Mouse (Mus musculus): ENCODE results near the gene Gjc3. TPM values are rescaled to one million over a fixed set of nuclear protein-coding genes. Genes with fewer than 3 reads are reported as not detected.

Gene Gjc3
- polyA plus RNA-seq, 1 experiment = not detected

DNA sequence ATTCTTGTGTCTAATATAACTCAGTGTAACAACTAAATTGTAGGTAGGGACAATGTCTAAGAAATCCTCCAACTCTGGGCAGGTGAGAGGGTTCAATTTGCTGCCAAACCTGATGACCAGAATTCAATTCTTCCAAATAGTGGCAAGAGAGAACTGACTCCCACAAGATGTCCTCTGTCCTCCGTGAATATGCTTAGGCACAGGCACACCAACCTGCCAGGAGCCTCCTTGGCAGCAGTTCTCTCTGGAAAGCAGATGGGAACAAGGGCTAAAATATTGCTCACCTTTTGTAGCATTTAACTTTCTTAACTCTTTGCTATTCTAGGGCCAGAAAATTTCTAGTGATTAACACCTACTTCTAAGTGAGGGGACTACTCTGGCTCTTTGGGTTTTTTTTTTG lies 14.4 kb upstream of the Gjc3 start:
- no peak overlapping the region for H3ac ChIP-seq (ENCODE audit: control insufficient read depth, insufficient read length, low read depth)
- TF ChIP-seq MYOD1 (IDR thresholded peaks at IDR 0.05; ENCODE audit: control insufficient read depth, insufficient read length, low read depth) (no peak), CTCF (IDR thresholded peaks at IDR 0.05; ENCODE audit: control insufficient read depth, insufficient read depth, insufficient read length) (no peak), MYOG (IDR thresholded peaks at IDR 0.05; ENCODE audit: control insufficient read depth, extremely low read depth, insufficient read length) (no peak), USF1 (IDR thresholded peaks at IDR 0.05; ENCODE audit: low read depth) (no peak), MAX (IDR thresholded peaks at IDR 0.05) (no peak), CEBPB (IDR thresholded peaks at IDR 0.05; ENCODE audit: low read depth) (no peak), FOSL1 (IDR thresholded peaks at IDR 0.05; ENCODE audit: insufficient read depth, low read length, poor library complexity, severe bottlenecking) (no peak)
- H3K27me3 ChIP-seq (ENCODE audit: control insufficient read depth, insufficient read depth, insufficient read length) = no peaks in the 10 kb centered on the region
- H3K79me2 ChIP-seq (ENCODE audit: control insufficient read depth, insufficient read depth) = no peaks in the 10 kb centered on the region
- H3K79me3 ChIP-seq (ENCODE audit: low read depth) = no peaks in the 10 kb centered on the region
- no peak overlapping the region for H3K4me3 ChIP-seq (ENCODE audit: insufficient read depth, poor library complexity, severe bottlenecking)
- H3K36me3 ChIP-seq (ENCODE audit: control insufficient read depth, insufficient read depth) = no peaks in the 10 kb centered on the region

DNA sequence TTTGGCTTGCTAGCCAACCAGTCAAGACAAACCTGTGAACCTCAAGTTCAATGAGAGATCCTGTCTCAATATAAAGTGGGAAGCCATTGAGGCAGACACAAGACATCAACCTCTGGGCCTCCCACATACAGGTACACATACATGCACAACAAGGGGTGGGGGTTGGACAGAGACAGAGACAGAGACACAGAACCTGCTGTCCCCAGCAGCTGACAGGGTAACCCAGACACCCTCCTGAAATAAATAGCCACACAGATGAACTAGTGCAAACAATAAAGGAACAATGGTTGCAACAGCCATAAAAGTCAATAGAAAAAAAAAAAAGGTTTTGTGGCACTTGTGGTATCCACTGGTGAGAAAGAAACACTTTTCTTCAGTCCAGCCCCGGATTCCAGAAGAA lies 12.5 kb upstream of the Gjc3 start:
- Histone ChIP-seq H3ac (ENCODE audit: control insufficient read depth, insufficient read length, low read depth) (no peak overlapping the region), H3K4me3 (ENCODE audit: insufficient read depth, poor library complexity, severe bottlenecking) (no peak overlapping the region), H3K79me2 (ENCODE audit: control insufficient read depth, insufficient read depth) (no peaks in the 10 kb centered on the region), H3K27me3 (ENCODE audit: control insufficient read depth, insufficient read depth, insufficient read length) (no peaks in the 10 kb centered on the region), H3K79me3 (ENCODE audit: low read depth) (no peaks in the 10 kb centered on the region), H3K36me3 (ENCODE audit: control insufficient read depth, insufficient read depth) (no peaks in the 10 kb centered on the region)
- TF ChIP-seq MAX (IDR thresholded peaks at IDR 0.05) (no peak), CTCF (IDR thresholded peaks at IDR 0.05; ENCODE audit: control insufficient read depth, insufficient read depth, insufficient read length) (no peak), MYOG (IDR thresholded peaks at IDR 0.05; ENCODE audit: control insufficient read depth, extremely low read depth, insufficient read length) (no peak), MYOD1 (IDR thresholded peaks at IDR 0.05; ENCODE audit: control insufficient read depth, insufficient read length, low read depth) (no peak), CEBPB (IDR thresholded peaks at IDR 0.05; ENCODE audit: low read depth) (no peak), USF1 (IDR thresholded peaks at IDR 0.05; ENCODE audit: low read depth) (no peak), FOSL1 (IDR thresholded peaks at IDR 0.05; ENCODE audit: insufficient read depth, low read length, poor library complexity, severe bottlenecking) (no peak)

DNA sequence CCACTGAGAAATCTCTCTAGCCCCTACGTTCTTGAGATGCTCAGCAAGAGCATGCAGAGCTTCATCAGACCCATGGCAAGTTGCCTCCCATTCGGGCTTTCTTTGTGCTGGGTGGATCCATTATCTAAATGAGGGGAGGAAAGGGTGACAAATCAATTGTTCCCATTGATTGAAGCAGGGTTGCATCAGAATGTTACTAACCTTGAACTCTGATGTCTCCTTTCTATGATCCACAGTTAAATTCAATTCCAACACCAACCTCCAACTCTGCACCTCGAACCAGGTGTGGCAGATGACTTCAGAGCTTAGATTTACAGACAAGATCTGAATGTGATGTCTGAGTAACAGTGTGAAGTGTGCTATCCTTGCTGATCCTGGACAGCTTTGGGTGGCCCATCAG lies 11.8 kb upstream of the Gjc3 start:
- Histone ChIP-seq H3K79me2 (ENCODE audit: control insufficient read depth, insufficient read depth) (no peaks in the 10 kb centered on the region), H3K27me3 (ENCODE audit: control insufficient read depth, insufficient read depth, insufficient read length) (no peaks in the 10 kb centered on the region), H3K36me3 (ENCODE audit: control insufficient read depth, insufficient read depth) (no peaks in the 10 kb centered on the region), H3K79me3 (ENCODE audit: low read depth) (no peaks in the 10 kb centered on the region), H3K4me3 (ENCODE audit: insufficient read depth, poor library complexity, severe bottlenecking) (no peak overlapping the region), H3ac (ENCODE audit: control insufficient read depth, insufficient read length, low read depth) (no peak overlapping the region)
- TF ChIP-seq USF1 (IDR thresholded peaks at IDR 0.05; ENCODE audit: low read depth) = no peak
- no peak for TF ChIP-seq MAX (IDR thresholded peaks at IDR 0.05)
- no peak for TF ChIP-seq MYOD1 (IDR thresholded peaks at IDR 0.05; ENCODE audit: control insufficient read depth, insufficient read length, low read depth)
- TF ChIP-seq MYOG (IDR thresholded peaks at IDR 0.05; ENCODE audit: control insufficient read depth, extremely low read depth, insufficient read length) = no peak
- TF ChIP-seq FOSL1 (IDR thresholded peaks at IDR 0.05; ENCODE audit: insufficient read depth, low read length, poor library complexity, severe bottlenecking) = no peak
- TF ChIP-seq CEBPB (IDR thresholded peaks at IDR 0.05; ENCODE audit: low read depth) = no peak
- no peak for TF ChIP-seq CTCF (IDR thresholded peaks at IDR 0.05; ENCODE audit: control insufficient read depth, insufficient read depth, insufficient read length)

DNA sequence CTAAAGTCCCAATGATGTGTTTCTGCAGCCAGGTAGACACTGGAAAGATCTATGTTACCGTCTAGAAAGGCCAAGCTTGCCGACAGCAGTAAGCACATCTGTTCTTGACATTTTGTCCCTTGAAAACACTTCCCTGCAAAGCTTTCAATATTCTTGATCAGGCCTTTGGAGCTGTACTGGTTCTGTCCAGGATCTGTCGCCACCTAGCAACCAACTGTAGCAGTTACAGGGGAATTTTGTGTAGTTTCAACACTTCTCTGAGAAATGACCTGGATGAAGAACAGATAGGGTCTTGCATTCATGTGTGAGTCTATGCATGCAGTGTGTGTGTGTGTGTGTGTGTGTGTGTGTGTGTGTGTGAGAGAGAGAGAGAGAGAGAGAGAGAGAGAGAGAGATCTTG lies 10.8 kb upstream of the Gjc3 start:
- Histone ChIP-seq H3K27me3 (ENCODE audit: control insufficient read depth, insufficient read depth, insufficient read length) (no peaks in the 10 kb centered on the region), H3ac (ENCODE audit: control insufficient read depth, insufficient read length, low read depth) (no peak overlapping the region), H3K36me3 (ENCODE audit: control insufficient read depth, insufficient read depth) (no peaks in the 10 kb centered on the region), H3K4me3 (ENCODE audit: insufficient read depth, poor library complexity, severe bottlenecking) (no peak overlapping the region), H3K79me2 (ENCODE audit: control insufficient read depth, insufficient read depth) (no peaks in the 10 kb centered on the region), H3K79me3 (ENCODE audit: low read depth) (no peaks in the 10 kb centered on the region)
- TF ChIP-seq CEBPB (IDR thresholded peaks at IDR 0.05; ENCODE audit: low read depth) = no peak
- TF ChIP-seq MYOD1 (IDR thresholded peaks at IDR 0.05; ENCODE audit: control insufficient read depth, insufficient read length, low read depth) = no peak

DNA sequence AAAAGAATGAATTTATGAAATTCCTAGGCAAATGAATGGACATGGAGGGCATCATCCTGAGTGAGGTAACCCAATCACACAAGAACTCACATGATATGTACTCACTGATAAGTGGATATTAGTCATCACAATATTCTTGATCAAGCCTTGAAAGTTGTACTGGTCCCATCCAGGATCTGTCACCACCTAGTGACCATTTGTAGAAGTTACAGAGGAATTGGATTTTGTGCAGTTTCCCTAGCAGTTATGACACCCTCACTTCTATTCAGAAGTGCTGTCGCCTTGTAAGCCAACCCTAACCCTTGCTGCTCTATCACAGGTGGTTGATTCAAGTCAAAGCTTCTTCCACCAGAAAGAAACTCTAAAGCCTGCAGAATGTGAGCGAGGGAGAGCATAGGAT lies 10.3 kb upstream of the Gjc3 start:
- Histone ChIP-seq H3K36me3 (ENCODE audit: control insufficient read depth, insufficient read depth) (no peaks in the 10 kb centered on the region), H3K79me2 (ENCODE audit: control insufficient read depth, insufficient read depth) (no peaks in the 10 kb centered on the region), H3K4me3 (ENCODE audit: insufficient read depth, poor library complexity, severe bottlenecking) (no peak overlapping the region), H3K79me3 (ENCODE audit: low read depth) (no peaks in the 10 kb centered on the region), H3ac (ENCODE audit: control insufficient read depth, insufficient read length, low read depth) (no peak overlapping the region), H3K27me3 (ENCODE audit: control insufficient read depth, insufficient read depth, insufficient read length) (no peaks in the 10 kb centered on the region)
- TF ChIP-seq FOSL1 (IDR thresholded peaks at IDR 0.05; ENCODE audit: insufficient read depth, low read length, poor library complexity, severe bottlenecking) (no peak), MYOD1 (IDR thresholded peaks at IDR 0.05; ENCODE audit: control insufficient read depth, insufficient read length, low read depth) (no peak), MYOG (IDR thresholded peaks at IDR 0.05; ENCODE audit: control insufficient read depth, extremely low read depth, insufficient read length) (no peak)

DNA sequence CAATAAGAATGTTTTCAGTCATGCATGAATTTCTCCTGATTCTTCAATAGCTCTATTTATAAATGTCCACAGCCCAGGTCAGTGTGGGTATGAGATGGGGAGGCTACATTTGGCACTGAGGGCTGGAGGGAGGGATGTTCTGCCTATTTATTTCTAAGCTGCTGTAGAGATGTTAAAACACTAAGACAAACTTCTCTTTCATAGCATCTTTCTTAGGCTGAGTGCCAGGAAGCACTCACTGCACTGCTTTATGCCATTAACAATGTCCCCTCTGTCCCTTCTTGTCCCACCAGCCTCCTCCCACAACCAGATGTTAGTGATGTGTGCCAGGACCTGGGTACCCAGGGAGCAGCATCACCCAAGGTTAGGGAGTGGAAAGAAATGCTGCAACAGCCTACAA lies 3.6 kb upstream of the Gjc3 start:
- Histone ChIP-seq H3ac (ENCODE audit: control insufficient read depth, insufficient read length, low read depth) (no peak overlapping the region), H3K36me3 (ENCODE audit: control insufficient read depth, insufficient read depth) (no peaks in the 10 kb centered on the region), H3K79me3 (ENCODE audit: low read depth) (no peaks in the 10 kb centered on the region), H3K27me3 (ENCODE audit: control insufficient read depth, insufficient read depth, insufficient read length) (no peaks in the 10 kb centered on the region), H3K4me3 (ENCODE audit: insufficient read depth, poor library complexity, severe bottlenecking) (no peak overlapping the region), H3K79me2 (ENCODE audit: control insufficient read depth, insufficient read depth) (no peaks in the 10 kb centered on the region)
- TF ChIP-seq MYOD1 (IDR thresholded peaks at IDR 0.05; ENCODE audit: control insufficient read depth, insufficient read length, low read depth) = no peak
- TF ChIP-seq FOSL1 (IDR thresholded peaks at IDR 0.05; ENCODE audit: insufficient read depth, low read length, poor library complexity, severe bottlenecking) = no peak
- no peak for TF ChIP-seq CTCF (IDR thresholded peaks at IDR 0.05; ENCODE audit: control insufficient read depth, insufficient read depth, insufficient read length)
